Mouse (Mus musculus): Measurements from ENCODE around the gene Sh3kbp1. TPM values are rescaled to one million over a fixed set of nuclear protein-coding genes. Genes with fewer than 3 reads are reported as not detected.

Gene Sh3kbp1
- total and polyA plus RNA-seq, 3 experiments: 45.4 to 85.8 (median 48.2) TPM

GRCm38 (mm10) chrX:159702850-159703249 lies 75.8 kb downstream of the Sh3kbp1 start:
- H3K4me3 ChIP-seq (replicated peaks in 1 of 3; ENCODE audit: low read depth in 2 of 3, low read length in 2 of 3, poor library complexity in 1 of 3): no peak overlapping the region
- H3K36me3 ChIP-seq (replicated peaks in 1 of 2; ENCODE audit: control insufficient read depth in 1 of 2, insufficient read depth in 1 of 2, low read length in 1 of 2): no peaks in the 10 kb centered on the region
- no peak for TF ChIP-seq JUND (conservative IDR thresholded peaks at IDR 0.05; ENCODE audit: low read depth, low read length)
- TF ChIP-seq TBP (conservative IDR thresholded peaks at IDR 0.05; ENCODE audit: low read depth, low read length): no peak
- no peak for TF ChIP-seq USF2 (conservative IDR thresholded peaks at IDR 0.05; ENCODE audit: low read depth, low read length)
- no peak for TF ChIP-seq TCF12 (IDR thresholded peaks at IDR 0.05; ENCODE audit: low read depth, low read length)
- TF ChIP-seq USF1 (IDR thresholded peaks at IDR 0.05; ENCODE audit: low read depth, low read length): no peak
- TF ChIP-seq SMC3 (IDR thresholded peaks at IDR 0.05; ENCODE audit: low read depth, low read length): no peak
- TF ChIP-seq ETS1 (conservative IDR thresholded peaks at IDR 0.05; ENCODE audit: low read depth, low read length): no peak
- TF ChIP-seq POLR2AphosphoS2 (IDR thresholded peaks at IDR 0.05; ENCODE audit: low read depth, low read length): no peak
- no peak for TF ChIP-seq CHD1 (IDR thresholded peaks at IDR 0.05; ENCODE audit: low read depth, low read length)
- dilution Hi-C loops (cut with MboI; ENCODE audit: extremely low pct_ligation_motif_present, extremely low pct_unique_long_range_greater_than_20kb, low sequenced_read_pairs): no loop called here
- no peak overlapping the region for H3K27ac ChIP-seq (ENCODE audit: insufficient read depth, low read depth)
- no peak overlapping the region for H3K4me2 ChIP-seq (ENCODE audit: insufficient read depth, low read depth, poor library complexity, severe bottlenecking)
- no peak overlapping the region for H3K9ac ChIP-seq (ENCODE audit: insufficient read depth, low read depth)
- H3K9me3 ChIP-seq (replicated peaks; ENCODE audit: low read length): no peaks in the 10 kb centered on the region
- no peak for DNase-seq (ENCODE audit: extremely low read depth)
- in situ Hi-C loops (cut with MboI; ENCODE audit: low pct_ligation_motif_present, low pct_unique_long_range_greater_than_20kb, low sequenced_read_pairs): no loop called here
- peaks cover 0 to 43% of the 10 kb centered on the region in 2 experiments; a peak in 2 of 4 replicates for H3K4me1 ChIP-seq (ENCODE audit: control insufficient read depth in 1 of 2, insufficient read depth in 2 of 2)
- H3K27me3 ChIP-seq (replicated peaks): no peaks in the 10 kb centered on the region
- H3K79me2 ChIP-seq (replicated peaks; ENCODE audit: control insufficient read depth, extremely low read depth, insufficient read depth, poor library complexity, severe bottlenecking): 0 out of 2 replicates have a peak, but pooled peaks cover 3% of the 10 kb centered on the region

- Histone ChIP-seq H3K27ac (ENCODE audit: insufficient read depth, low read depth) (no peak overlapping the region), H3K36me3 (replicated peaks in 1 of 2; ENCODE audit: control insufficient read depth in 1 of 2, insufficient read depth in 1 of 2, low read length in 1 of 2) (no peaks in the 10 kb centered on the region), H3K4me1 (ENCODE audit: control insufficient read depth in 1 of 2, insufficient read depth in 2 of 2) (peaks cover 0 to 32% of the 10 kb centered on the region in 2 experiments; a peak in 2 of 4 replicates), H3K27me3 (replicated peaks) (no peaks in the 10 kb centered on the region), H3K4me2 (ENCODE audit: insufficient read depth, low read depth, poor library complexity, severe bottlenecking) (no peak overlapping the region), H3K9me3 (replicated peaks; ENCODE audit: low read length) (no peaks in the 10 kb centered on the region), H3K4me3 (replicated peaks in 1 of 3; ENCODE audit: low read depth in 2 of 3, low read length in 2 of 3, poor library complexity in 1 of 3) (no peak overlapping the region), H3K79me2 (replicated peaks; ENCODE audit: control insufficient read depth, extremely low read depth, insufficient read depth, poor library complexity, severe bottlenecking) (0 out of 2 replicates have a peak, but pooled peaks cover 4% of the 10 kb centered on the region), H3K9ac (ENCODE audit: insufficient read depth, low read depth) (no peak overlapping the region)
- TF ChIP-seq ZMIZ1 (IDR thresholded peaks at IDR 0.05; ENCODE audit: low read depth, low read length): no peak
- TF ChIP-seq JUND (conservative IDR thresholded peaks at IDR 0.05; ENCODE audit: low read depth, low read length): no peak
- TF ChIP-seq MAZ (IDR thresholded peaks at IDR 0.05; ENCODE audit: low read depth, low read length): no peak
- dilution Hi-C loops (cut with MboI; ENCODE audit: extremely low pct_ligation_motif_present, extremely low pct_unique_long_range_greater_than_20kb, low sequenced_read_pairs): no loop called here
- DNase-seq (ENCODE audit: extremely low read depth): no peak
- in situ Hi-C loops (cut with MboI; ENCODE audit: low pct_ligation_motif_present, low pct_unique_long_range_greater_than_20kb, low sequenced_read_pairs): no loop called here
Measured at GRCm38 (mm10) chrX:159704381-159705004, 77.4 kb downstream of the Sh3kbp1 start.

GRCm38 (mm10) chrX:159705412-159705811 lies 78.3 kb downstream of the Sh3kbp1 start:
- in situ Hi-C loops (cut with MboI; ENCODE audit: low pct_ligation_motif_present, low pct_unique_long_range_greater_than_20kb, low sequenced_read_pairs) (no loop called here), dilution Hi-C loops (cut with MboI; ENCODE audit: extremely low pct_ligation_motif_present, extremely low pct_unique_long_range_greater_than_20kb, low sequenced_read_pairs) (no loop called here)
- Histone ChIP-seq H3K79me2 (replicated peaks; ENCODE audit: control insufficient read depth, extremely low read depth, insufficient read depth, poor library complexity, severe bottlenecking) (0 out of 2 replicates have a peak, but pooled peaks cover 8% of the 10 kb centered on the region), H3K4me2 (ENCODE audit: insufficient read depth, low read depth, poor library complexity, severe bottlenecking) (no peak overlapping the region), H3K36me3 (replicated peaks in 1 of 2; ENCODE audit: control insufficient read depth in 1 of 2, insufficient read depth in 1 of 2, low read length in 1 of 2) (no peaks in the 10 kb centered on the region), H3K4me1 (ENCODE audit: control insufficient read depth in 1 of 2, insufficient read depth in 2 of 2) (peaks cover 0 to 29% of the 10 kb centered on the region in 2 experiments; a peak in 2 of 4 replicates), H3K4me3 (replicated peaks in 1 of 3; ENCODE audit: low read depth in 2 of 3, low read length in 2 of 3, poor library complexity in 1 of 3) (no peak overlapping the region), H3K27me3 (replicated peaks) (no peaks in the 10 kb centered on the region), H3K9ac (ENCODE audit: insufficient read depth, low read depth) (no peak overlapping the region), H3K9me3 (replicated peaks; ENCODE audit: low read length) (no peaks in the 10 kb centered on the region), H3K27ac (ENCODE audit: insufficient read depth, low read depth) (no peak overlapping the region)
- TF ChIP-seq CTCF (conservative IDR thresholded peaks at IDR 0.05 in 1 of 2, IDR thresholded peaks at IDR 0.05 in 1 of 2; ENCODE audit: low read depth in 2 of 2, low read length in 2 of 2): no peak
- no peak for TF ChIP-seq ELF1 (IDR thresholded peaks at IDR 0.05; ENCODE audit: low read depth, low read length)
- TF ChIP-seq SIN3A (IDR thresholded peaks at IDR 0.05; ENCODE audit: low read length): no peak
- no peak for TF ChIP-seq TBP (conservative IDR thresholded peaks at IDR 0.05; ENCODE audit: low read depth, low read length)
- TF ChIP-seq MXI1 (IDR thresholded peaks at IDR 0.05; ENCODE audit: low read depth, low read length): no peak
- no peak for TF ChIP-seq GABPA (IDR thresholded peaks at IDR 0.05; ENCODE audit: insufficient replicate concordance, low read depth, low read length)
- no peak for TF ChIP-seq USF2 (conservative IDR thresholded peaks at IDR 0.05; ENCODE audit: low read depth, low read length)
- TF ChIP-seq E2F4 (IDR thresholded peaks at IDR 0.05; ENCODE audit: insufficient replicate concordance, low read depth, low read length): no peak
- no peak for TF ChIP-seq HCFC1 (IDR thresholded peaks at IDR 0.05; ENCODE audit: low read depth, low read length)
- no peak for DNase-seq (ENCODE audit: extremely low read depth)
